Mouse (Mus musculus): Measurements from ENCODE around the gene Mrpl12.

GRCm38 (mm10) chr11:120453306-120453705, 31.1 kb upstream of the Mrpl12 start, which contains the start of gene Pde6g:
- TF ChIP-seq CTCF (IDR thresholded peaks at IDR 0.05; ENCODE audit: borderline replicate concordance, extremely low read depth, insufficient read depth, insufficient read length): no peak
- no peak for TF ChIP-seq POLR2A (IDR thresholded peaks at IDR 0.05; ENCODE audit: borderline replicate concordance, extremely low read depth, insufficient read depth, insufficient read length, poor library complexity, severe bottlenecking)
